Mouse (Mus musculus) ES-Bruce4 (cell line): ENCODE measurements around the gene Kif1b. TPM values are rescaled to one million over a fixed set of nuclear protein-coding genes. Genes with fewer than 3 reads are reported as not detected.

Experiments used
- H3K27ac ChIP-seq: 2 replicates; pipeline ENCODE4 v1.5.1; 2012; ENCODE audit warnings: low read length, inconsistent platforms; ENCODE audit not compliant: insufficient read depth
- H3K27me3 ChIP-seq: 2 replicates; pipeline ENCODE4 v1.6.1; 2012; ENCODE audit warnings: mild to moderate bottlenecking, low read length, inconsistent platforms; ENCODE audit not compliant: control insufficient read depth, poor library complexity, insufficient read depth, severe bottlenecking
- H3K36me3 ChIP-seq: 2 replicates; pipeline ENCODE4 v1.6.1; 2012; ENCODE audit warnings: inconsistent platforms, mild to moderate bottlenecking, low read length, moderate library complexity; ENCODE audit not compliant: control insufficient read depth, poor library complexity, insufficient read depth, severe bottlenecking
- H3K4me1 ChIP-seq: one replicate; pipeline ENCODE4 v1.8.1; 2011; ENCODE audit warnings: low read length; ENCODE audit not compliant: control insufficient read depth, insufficient read depth
- H3K4me3 ChIP-seq: 2 replicates; pipeline ENCODE4 v1.5.1; 2011; ENCODE audit warnings: low read depth, mild to moderate bottlenecking, low read length
- H3K9ac ChIP-seq: 2 replicates; pipeline ENCODE4 v1.6.1; 2012; ENCODE audit warnings: low read depth, mild to moderate bottlenecking, inconsistent platforms; ENCODE audit not compliant: poor library complexity, severe bottlenecking
- H3K9me3 ChIP-seq: replicated peaks from 2 replicates; pipeline ENCODE4 v1.6.1; 2012; ENCODE audit warnings: mild to moderate bottlenecking, low read length, inconsistent platforms; ENCODE audit not compliant: control insufficient read depth, poor library complexity, insufficient read depth, severe bottlenecking
- CTCF ChIP-seq: IDR thresholded peaks from one replicate; pipeline ENCODE4 v1.8.1; 2011; ENCODE audit warnings: low read depth, low read length
- EP300 ChIP-seq: IDR thresholded peaks from 2 replicates; pipeline ENCODE4 v1.6.1; 2011; ENCODE audit warnings: low read depth, low read length; ENCODE audit not compliant: insufficient read depth
- POLR2A ChIP-seq: IDR thresholded peaks from one replicate; pipeline ENCODE4 v1.8.1; 2011; ENCODE audit warnings: low read length; ENCODE audit not compliant: insufficient read depth
- polyA plus RNA-seq: library from polyadenylated mRNA; stranded (reverse); fragments of >200 nt; gene quantifications from 2 replicates; pipeline ENCODE4 v1.2.4, GENCODE M21; 2011; ENCODE audit warnings: low read depth; ENCODE audit not compliant: missing spikeins, insufficient read depth, insufficient read length

The Kif1b gene
- polyA plus RNA-seq, 1 experiment, result 40.0 TPM

DNA sequence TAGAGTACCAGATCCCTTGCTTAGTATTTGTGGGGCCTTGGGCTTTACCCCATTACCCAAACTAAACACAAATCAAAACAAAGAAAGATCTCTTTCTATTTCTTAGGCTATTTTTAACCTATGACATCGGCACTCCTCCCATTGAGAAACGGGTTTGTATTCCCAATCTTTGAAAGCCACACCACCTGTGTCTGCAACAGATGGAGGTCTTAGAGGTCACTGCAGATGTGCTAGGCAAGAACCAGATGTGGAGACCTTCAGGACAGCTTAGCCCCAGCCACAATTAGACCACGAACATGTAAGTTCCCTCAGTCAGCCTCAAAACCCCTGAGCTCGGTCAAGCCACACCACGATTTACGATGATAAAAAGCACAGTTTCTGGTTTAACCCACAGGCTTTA, 15.2 kb upstream of the Kif1b start:
- Histone ChIP-seq H3K27me3 (no peaks in the 10 kb centered on the region), H3K9ac (no peak overlapping the region), H3K9me3 (no peaks in the 10 kb centered on the region), H3K4me1 (no peaks in the 10 kb centered on the region), H3K36me3 (no peaks in the 10 kb centered on the region), H3K27ac (no peak overlapping the region), H3K4me3 (no peak overlapping the region)
- TF ChIP-seq POLR2A (no peak), CTCF (no peak), EP300 (no peak)

DNA sequence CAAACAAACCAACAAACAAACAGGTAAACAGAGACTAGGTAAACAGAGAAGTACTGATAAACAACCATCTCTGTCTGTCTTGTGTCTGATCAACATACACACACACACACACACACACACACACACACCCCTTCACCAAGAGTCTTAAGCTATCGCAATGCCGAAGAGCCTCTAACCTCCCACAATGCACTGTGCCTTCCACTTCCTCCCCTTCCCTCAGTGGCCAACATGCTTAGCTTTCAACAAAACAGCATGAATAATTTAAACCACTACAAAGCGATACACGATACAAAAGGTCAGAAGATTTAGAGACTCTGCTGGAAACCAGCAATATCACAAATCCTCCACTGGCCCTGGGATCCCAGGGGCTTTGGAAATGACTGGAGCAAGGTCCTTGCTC, 14.8 kb upstream of the Kif1b start:
- Histone ChIP-seq H3K9ac (no peak overlapping the region), H3K27me3 (no peaks in the 10 kb centered on the region), H3K9me3 (no peaks in the 10 kb centered on the region), H3K4me3 (no peak overlapping the region), H3K27ac (no peak overlapping the region), H3K36me3 (no peaks in the 10 kb centered on the region), H3K4me1 (no peaks in the 10 kb centered on the region)
- TF ChIP-seq POLR2A (no peak), CTCF (no peak), EP300 (no peak)

DNA sequence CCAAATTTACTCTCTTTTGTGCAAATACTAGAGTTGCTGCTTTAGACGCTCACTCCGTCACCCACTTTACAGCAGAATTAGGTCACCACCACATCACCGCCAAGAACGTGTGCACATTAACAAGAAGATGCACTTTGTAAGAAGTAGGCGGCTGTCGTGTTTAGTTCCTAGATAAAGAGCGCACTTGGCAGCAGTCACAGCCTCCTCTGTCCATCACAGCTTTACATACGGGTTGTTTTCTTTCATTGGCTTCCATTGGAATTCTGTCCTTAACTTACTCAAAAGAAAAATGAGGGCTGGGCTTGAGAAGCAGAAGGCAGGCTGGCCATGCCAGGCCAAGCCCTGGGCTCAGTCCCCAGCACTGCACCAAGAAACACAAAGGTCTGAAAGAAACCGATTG, 11.6 kb upstream of the Kif1b start:
- Histone ChIP-seq H3K9ac (no peak overlapping the region), H3K4me1 (no peaks in the 10 kb centered on the region), H3K4me3 (no peak overlapping the region), H3K36me3 (no peaks in the 10 kb centered on the region), H3K9me3 (no peaks in the 10 kb centered on the region), H3K27me3 (no peaks in the 10 kb centered on the region), H3K27ac (no peak overlapping the region)
- TF ChIP-seq CTCF (no peak), POLR2A (no peak), EP300 (no peak)

DNA sequence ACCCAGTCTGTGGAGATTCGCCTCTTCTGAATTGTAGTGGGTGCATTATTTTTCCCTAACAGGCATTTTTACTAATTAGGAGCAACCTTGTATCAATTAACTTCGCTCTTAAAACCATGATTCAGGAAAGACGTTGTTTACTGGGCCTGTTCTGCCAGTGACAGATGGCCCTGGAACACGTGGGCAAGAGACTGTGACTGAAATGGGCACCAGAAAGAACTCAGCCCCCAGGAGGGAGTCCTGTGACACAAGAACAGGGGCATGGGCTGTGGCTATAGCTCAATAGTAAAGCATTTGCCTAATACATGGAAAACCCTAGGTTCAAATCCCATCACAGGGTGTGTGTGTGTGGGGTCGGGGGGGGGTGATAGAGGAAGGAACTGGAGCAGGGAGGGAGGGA, 9.9 kb upstream of the Kif1b start:
- Histone ChIP-seq H3K9ac (no peak overlapping the region), H3K4me3 (no peak overlapping the region), H3K36me3 (no peaks in the 10 kb centered on the region), H3K27ac (no peak overlapping the region), H3K9me3 (no peaks in the 10 kb centered on the region), H3K27me3 (no peaks in the 10 kb centered on the region), H3K4me1 (no peaks in the 10 kb centered on the region)
- TF ChIP-seq EP300, result no peak
- TF ChIP-seq CTCF, result no peak
- TF ChIP-seq POLR2A, result no peak

DNA sequence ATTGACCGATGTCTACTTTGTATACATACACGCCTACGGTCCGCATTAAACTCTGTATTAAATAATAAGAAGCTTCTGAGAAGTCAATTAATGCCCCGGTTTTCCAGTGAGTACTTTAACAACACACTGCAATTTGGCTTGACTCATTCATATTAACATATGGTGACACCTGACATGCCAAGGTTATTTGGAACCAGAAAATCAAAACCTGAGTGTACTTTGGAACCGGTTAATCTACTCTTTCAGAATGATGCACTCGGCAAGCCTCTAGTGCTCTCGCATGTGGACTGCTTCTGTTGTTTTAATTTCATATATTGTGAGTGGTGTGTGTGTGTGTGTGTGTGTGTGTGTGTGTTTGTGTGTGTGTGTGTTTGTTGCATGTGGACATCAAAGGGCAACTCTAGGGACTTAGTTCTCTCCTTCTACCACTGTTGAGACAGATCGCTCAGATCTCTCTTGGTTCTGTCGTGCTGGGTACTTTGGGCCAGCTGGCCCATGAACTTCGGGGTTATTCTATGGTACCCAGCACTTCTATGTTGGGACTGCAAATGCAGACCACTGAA, 6.9 kb upstream of the Kif1b start:
- Histone ChIP-seq H3K9me3 (no peaks in the 10 kb centered on the region), H3K4me3 (no peak overlapping the region), H3K4me1 (no peaks in the 10 kb centered on the region), H3K27ac (no peak overlapping the region), H3K9ac (no peak overlapping the region), H3K27me3 (no peaks in the 10 kb centered on the region), H3K36me3 (no peaks in the 10 kb centered on the region)
- TF ChIP-seq POLR2A (no peak), EP300 (no peak), CTCF (no peak)

DNA sequence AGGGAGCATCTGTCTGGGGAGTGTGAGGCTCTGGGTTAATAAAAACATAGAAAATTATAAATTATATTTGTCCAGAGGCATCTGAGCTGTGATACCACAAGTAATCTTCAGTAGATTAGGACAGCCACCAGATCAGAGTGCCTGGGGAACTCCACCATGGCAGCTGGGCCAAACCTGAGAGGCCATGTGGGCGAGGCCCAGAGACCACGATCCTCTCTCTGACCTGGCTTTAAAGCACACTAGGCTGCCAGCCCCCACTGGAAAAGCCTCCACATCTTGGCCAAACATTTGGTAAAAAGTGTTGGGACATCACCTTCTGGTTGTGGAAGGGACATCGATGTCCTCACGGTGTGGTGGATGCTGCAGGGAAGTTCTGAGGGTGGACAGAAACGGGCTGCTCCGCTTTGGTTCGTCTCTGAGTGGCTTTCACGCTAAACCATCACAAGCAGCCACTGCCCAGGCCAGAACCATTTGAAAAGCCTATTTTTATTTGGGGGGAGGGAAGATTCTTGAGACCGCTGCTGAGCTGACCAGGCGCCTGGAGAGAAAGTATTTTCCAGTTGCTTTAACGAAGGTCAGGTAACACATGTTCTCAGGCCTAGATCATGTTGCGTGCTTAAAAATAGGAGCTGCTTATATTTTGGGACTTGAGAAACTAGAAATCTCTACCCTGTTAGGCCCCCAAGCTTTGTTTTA, 6.2 kb upstream of the Kif1b start:
- no peak overlapping the region for H3K4me3 ChIP-seq
- no peaks in the 10 kb centered on the region for H3K4me1 ChIP-seq
- H3K9ac ChIP-seq, result no peak overlapping the region
- no peaks in the 10 kb centered on the region for H3K36me3 ChIP-seq
- no peaks in the 10 kb centered on the region for H3K9me3 ChIP-seq
- H3K27ac ChIP-seq, result no peak overlapping the region
- TF ChIP-seq POLR2A, result no peak
- TF ChIP-seq CTCF, result no peak
- TF ChIP-seq EP300, result no peak
- no peaks in the 10 kb centered on the region for H3K27me3 ChIP-seq
